17 mouse cellular contexts compared by ENCODE assay signal in genomic region chr16:42676406-42677075, GRCm38 (mm10).
DNase-seq lines count a peak whose midpoint lies in the region; ATAC-seq and TF ChIP-seq lines count a peak whose summit lies in the region.
"Had no signal": no experiment of that assay in that cellular context is flagged by ENCODE, and none has a peak within 500 bp of the region (broad histone marks: within the 10 kb centered on the region; RNA-seq: fewer than 3 reads in every experiment).

No protein-coding gene starts in this region.

- no peak for TF ChIP-seq CTCF in MEL (IDR thresholded peaks at IDR 0.05 in 2 of 3, conservative IDR thresholded peaks at IDR 0.05 in 1 of 3; ENCODE audit: control insufficient read depth in 1 of 3, insufficient read depth in 1 of 3, low read depth in 2 of 3, low read length in 3 of 3, poor library complexity in 1 of 3, severe bottlenecking in 1 of 3)

- H3K27me3 ChIP-seq in MEL (ENCODE audit: control insufficient read depth in 1 of 2, insufficient read depth in 2 of 2, low read length in 2 of 2): no peaks in the 10 kb centered on the region
- no peaks in the 10 kb centered on the region for H3K27me3 ChIP-seq in heart, embryonic 10.5 days (ENCODE audit: insufficient read depth, poor library complexity, severe bottlenecking)
- no peaks in the 10 kb centered on the region for H3K27me3 ChIP-seq in lung, embryonic 16.5 days (ENCODE audit: control insufficient read depth, insufficient read depth, low read depth, low read length)
- H3K27me3 ChIP-seq: embryonic facial prominence, embryonic 13.5 days; intestine, embryonic 15.5 days; midbrain, embryonic 12.5 days; neural tube, embryonic 13.5 days had no signal

- WGBS in heart, embryonic 10.5 days: 53% methylated on average over 5 of the region's 5 CpGs
- WGBS in lung, embryonic 16.5 days: 55% methylated on average over 5 of the region's 5 CpGs

- peak; percentile 81 for DNase-seq in heart, adult 11 months
- DNase-seq in heart, postnatal 25 days (ENCODE audit: low spot score): no peak
- peak; percentile 5 for DNase-seq in MEL (ENCODE audit: low read depth, low spot score)
- no peak for DNase-seq in heart, embryonic 10.5 days (ENCODE audit: low spot score)
- no peak for DNase-seq in thymus, postnatal 25 days
- DNase-seq in frontal cortex, postnatal 14 days (ENCODE audit: low spot score in 2 of 2): no peak
- no peak for DNase-seq in gastrocnemius, adult 18-20 months (ENCODE audit: low spot score)
- DNase-seq: adrenal gland, postnatal 14 days; cerebellum, adult 8-10 months had no signal

- no peak for TF ChIP-seq EP300 in MEL (IDR thresholded peaks at IDR 0.05; ENCODE audit: low read depth in 1 of 2, low read length in 2 of 2)

- H3K9me3 ChIP-seq in MEL (replicated peaks; ENCODE audit: insufficient read depth, low read length): no peaks in the 10 kb centered on the region
- H3K9me3 ChIP-seq in heart, embryonic 10.5 days: no peaks in the 10 kb centered on the region
- H3K9me3 ChIP-seq in lung, embryonic 16.5 days (ENCODE audit: control insufficient read depth, low read length): no peaks in the 10 kb centered on the region
- H3K9me3 ChIP-seq: embryonic facial prominence, embryonic 13.5 days; intestine, embryonic 15.5 days; midbrain, embryonic 12.5 days; neural tube, embryonic 13.5 days had no signal

- intact Hi-C loops in heart, postnatal 25 days (cut with DNase I): no loop called here

- H3K4me3 ChIP-seq in MEL (ENCODE audit: control insufficient read depth in 1 of 2, insufficient read depth in 1 of 2, low read depth in 2 of 2, low read length in 2 of 2): no peak overlapping the region
- H3K4me3 ChIP-seq in heart, embryonic 10.5 days: no peak overlapping the region
- H3K4me3 ChIP-seq in lung, embryonic 16.5 days (ENCODE audit: low read length): no peak overlapping the region
- H3K4me3 ChIP-seq: embryonic facial prominence, embryonic 13.5 days; intestine, embryonic 15.5 days; left cerebral cortex, adult 2 months; midbrain, embryonic 12.5 days; neural tube, embryonic 13.5 days had no signal

- TF ChIP-seq RAD21 in MEL (IDR thresholded peaks at IDR 0.05; ENCODE audit: low read depth, low read length): no peak

- no peaks in the 10 kb centered on the region for H3K36me3 ChIP-seq in MEL (ENCODE audit: control insufficient read depth in 1 of 2, insufficient read depth in 2 of 2, low read length in 2 of 2)
- no peaks in the 10 kb centered on the region for H3K36me3 ChIP-seq in heart, embryonic 10.5 days
- no peaks in the 10 kb centered on the region for H3K36me3 ChIP-seq in lung, embryonic 16.5 days (ENCODE audit: control insufficient read depth, insufficient read depth, low read length)
- H3K36me3 ChIP-seq: embryonic facial prominence, embryonic 13.5 days; intestine, embryonic 15.5 days; midbrain, embryonic 12.5 days; neural tube, embryonic 13.5 days had no signal

- no peak for TF ChIP-seq POLR2A in MEL (IDR thresholded peaks at IDR 0.05; ENCODE audit: control insufficient read depth in 1 of 2, insufficient read depth in 1 of 2, low read depth in 1 of 2, low read length in 2 of 2, poor library complexity in 1 of 2)

- no peaks in the 10 kb centered on the region for H3K79me2 ChIP-seq in MEL (ENCODE audit: control insufficient read depth, insufficient read depth, low read length, poor library complexity)

- no peak overlapping the region for H3K9ac ChIP-seq in MEL (ENCODE audit: control insufficient read depth, low read depth, low read length, poor library complexity, severe bottlenecking)
- no peak overlapping the region for H3K9ac ChIP-seq in lung, embryonic 16.5 days (ENCODE audit: low read length)
- H3K9ac ChIP-seq: embryonic facial prominence, embryonic 13.5 days; intestine, embryonic 15.5 days; midbrain, embryonic 12.5 days; neural tube, embryonic 13.5 days had no signal

- H3K4me1 ChIP-seq in MEL (ENCODE audit: control insufficient read depth in 1 of 2, insufficient read depth in 2 of 2, low read length in 2 of 2): no peaks in the 10 kb centered on the region
- H3K4me1 ChIP-seq in heart, embryonic 10.5 days: no peaks in the 10 kb centered on the region
- H3K4me1 ChIP-seq in lung, embryonic 16.5 days (replicated peaks; ENCODE audit: control insufficient read depth, insufficient read depth, low read length): no peaks in the 10 kb centered on the region
- H3K4me1 ChIP-seq: embryonic facial prominence, embryonic 13.5 days; intestine, embryonic 15.5 days; midbrain, embryonic 12.5 days; neural tube, embryonic 13.5 days had no signal

- H3K4me2 ChIP-seq in lung, embryonic 16.5 days (ENCODE audit: low read depth, low read length): no peak overlapping the region
- H3K4me2 ChIP-seq: embryonic facial prominence, embryonic 13.5 days; intestine, embryonic 15.5 days; midbrain, embryonic 12.5 days; neural tube, embryonic 13.5 days had no signal

- no peak overlapping the region for H3K27ac ChIP-seq in MEL (ENCODE audit: control insufficient read depth, low read depth, low read length)
- peak overlapping the region; percentile 67; the same call in 1 of the 2 replicates for H3K27ac ChIP-seq in heart, embryonic 10.5 days
- peak overlapping the region; percentile 36 for H3K27ac ChIP-seq in lung, embryonic 16.5 days (ENCODE audit: low read length)
- H3K27ac ChIP-seq: embryonic facial prominence, embryonic 13.5 days; intestine, embryonic 15.5 days; left cerebral cortex, adult 2 months; midbrain, embryonic 12.5 days; neural tube, embryonic 13.5 days had no signal

- ATAC-seq in lung, embryonic 16.5 days (ENCODE audit: low read depth): peak; percentile 74
- ATAC-seq: forebrain, embryonic 16.5 days; intestine, embryonic 15.5 days; Patski had no signal

TF ChIP-seq in MEL, 35 proteins besides CTCF, POLR2A, EP300 and RAD21:
- TF ChIP-seq GABPA (IDR thresholded peaks at IDR 0.05; ENCODE audit: low read depth, low read length) (no peak), MXI1 (IDR thresholded peaks at IDR 0.05; ENCODE audit: low read depth, low read length) (no peak), NRF1 (IDR thresholded peaks at IDR 0.05; ENCODE audit: insufficient read depth, low read depth, low read length, poor library complexity, severe bottlenecking) (no peak), ZC3H11A (IDR thresholded peaks at IDR 0.05; ENCODE audit: low read depth, low read length) (no peak), NELFE (IDR thresholded peaks at IDR 0.05; ENCODE audit: low read depth, low read length) (no peak), TCF12 (IDR thresholded peaks at IDR 0.05; ENCODE audit: low read depth, low read length) (no peak), POLR2AphosphoS2 (IDR thresholded peaks at IDR 0.05; ENCODE audit: low read length) (no peak), KAT2A (conservative IDR thresholded peaks at IDR 0.05; ENCODE audit: low read depth, low read length) (no peak)
TF ChIP-seq in MEL: peak in this region for 0.

Comparison
In these comparisons a context has a peak if more than half of its experiments do, and no peak if none do; other contexts are left out.
1. DNase-seq: peak in heart, adult 11 months (single experiment) and MEL (single experiment); none in heart, postnatal 25 days (single experiment), heart, embryonic 10.5 days (single experiment), thymus, postnatal 25 days (single experiment), frontal cortex, postnatal 14 days (0 of 2) and gastrocnemius, adult 18-20 months (single experiment).